Mouse (Mus musculus) small intestine, adult 2 months (tissue): ENCODE results near the gene Ap5z1. TPM values are rescaled to one million over a fixed set of nuclear protein-coding genes. Genes with fewer than 3 reads are reported as not detected.

Experiments
- H3K27ac ChIP-seq: fragments of 200-500 bp; 2 replicates; pipeline ENCODE4 v1.5.1; 2012; ENCODE audit warnings: low read depth, low read length, control low read depth, inconsistent platforms; ENCODE audit not compliant: insufficient read depth
- H3K27me3 ChIP-seq: fragments of 200-500 bp; 2 replicates; pipeline ENCODE4 v1.6.1; 2012; ENCODE audit warnings: mild to moderate bottlenecking, moderate library complexity, low read length, inconsistent platforms; ENCODE audit not compliant: control insufficient read depth, insufficient read depth
- H3K36me3 ChIP-seq: fragments of 200-500 bp; 2 replicates; pipeline ENCODE4 v1.6.1; 2012; ENCODE audit warnings: mild to moderate bottlenecking, low read length, control low read depth, inconsistent platforms; ENCODE audit not compliant: control insufficient read depth, insufficient read depth
- H3K4me1 ChIP-seq: fragments of 200-500 bp; 2 replicates; pipeline ENCODE4 v1.6.1; 2012; ENCODE audit warnings: low read length, inconsistent platforms, mixed read lengths; ENCODE audit not compliant: control insufficient read depth, insufficient read depth, insufficient read length
- H3K4me3 ChIP-seq: fragments of 200-500 bp; 2 replicates; pipeline ENCODE4 v1.5.1; 2012; ENCODE audit warnings: low read depth, mild to moderate bottlenecking, control low read depth, inconsistent platforms, low read length, moderate library complexity
- CTCF ChIP-seq: fragments of 200-500 bp; IDR thresholded peaks from 2 replicates; pipeline ENCODE4 v1.5.1; 2012; ENCODE audit warnings: low read depth, mild to moderate bottlenecking, control low read depth, inconsistent platforms, low read length, moderate library complexity, mixed read lengths; ENCODE audit not compliant: insufficient replicate concordance, insufficient read length; ENCODE audit errors: extremely low read depth
- POLR2A ChIP-seq: fragments of 200-500 bp; IDR thresholded peaks from 2 replicates; pipeline ENCODE4 v1.6.1; 2012; ENCODE audit warnings: low read depth, mild to moderate bottlenecking, control low read depth, inconsistent platforms, low read length, moderate library complexity
- WGBS: fragments of 180-500 bp; shearing (Covaris S2); methylation state at CpG from one replicate; pipeline ENCODE4 v1.1.7; 2018; 5-methylcytosine and 5-hydroxymethylcytosine counted together
- polyA plus RNA-seq: library from polyadenylated mRNA; depleted of rRNA; stranded (reverse); fragments of >200 nt; gene quantifications from 2 replicates; pipeline ENCODE4 v1.2.3, GENCODE M21; 2012

The Ap5z1 gene
- polyA plus RNA-seq, 1 experiment = 37.6 TPM

- Histone ChIP-seq H3K27me3 (no peaks in the 10 kb centered on the region), H3K4me1 (no peaks in the 10 kb centered on the region; the same call in 1 of the 2 replicates), H3K27ac (no peak overlapping the region), H3K4me3 (no peak overlapping the region), H3K36me3 (no peaks in the 10 kb centered on the region)
- TF ChIP-seq POLR2A = no peak
- TF ChIP-seq CTCF = peak; percentile 68; the same call in 1 of the 2 replicates
- 2% methylated on average over 3 of the region's 3 CpGs for WGBS
These were observed 38.7 kb downstream of the Ap5z1 start for GRCm38 (mm10) chr5:142502414-142502813.

DNA sequence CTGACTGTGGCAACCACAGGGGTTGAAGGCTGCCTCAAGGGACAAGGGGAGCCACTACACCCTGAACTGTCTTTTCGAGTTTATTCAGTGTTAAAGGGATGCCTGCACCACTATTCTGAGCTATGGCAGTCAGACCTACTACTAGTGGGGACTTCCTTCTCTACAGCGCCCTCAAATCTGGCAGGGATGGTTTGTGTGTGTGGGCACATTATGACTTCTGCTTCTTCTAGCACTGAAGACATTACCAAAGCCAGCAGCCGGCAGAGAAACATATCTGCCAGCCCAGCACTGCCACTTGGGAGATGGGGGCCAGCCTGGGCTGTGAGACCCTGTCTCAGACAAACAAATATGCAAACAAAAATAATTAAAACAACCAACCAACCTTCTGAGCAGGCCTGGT is 40.4 kb downstream of the Ap5z1 start:
- no peaks in the 10 kb centered on the region for H3K27me3 ChIP-seq
- no peaks in the 10 kb centered on the region for H3K36me3 ChIP-seq
- WGBS = 74% methylated on average over 3 of the region's 3 CpGs
- H3K27ac ChIP-seq = no peak overlapping the region
- no peak for TF ChIP-seq POLR2A
- no peak for TF ChIP-seq CTCF
- H3K4me1 ChIP-seq = no peaks in the 10 kb centered on the region; the same call in 1 of the 2 replicates
- no peak overlapping the region for H3K4me3 ChIP-seq

DNA sequence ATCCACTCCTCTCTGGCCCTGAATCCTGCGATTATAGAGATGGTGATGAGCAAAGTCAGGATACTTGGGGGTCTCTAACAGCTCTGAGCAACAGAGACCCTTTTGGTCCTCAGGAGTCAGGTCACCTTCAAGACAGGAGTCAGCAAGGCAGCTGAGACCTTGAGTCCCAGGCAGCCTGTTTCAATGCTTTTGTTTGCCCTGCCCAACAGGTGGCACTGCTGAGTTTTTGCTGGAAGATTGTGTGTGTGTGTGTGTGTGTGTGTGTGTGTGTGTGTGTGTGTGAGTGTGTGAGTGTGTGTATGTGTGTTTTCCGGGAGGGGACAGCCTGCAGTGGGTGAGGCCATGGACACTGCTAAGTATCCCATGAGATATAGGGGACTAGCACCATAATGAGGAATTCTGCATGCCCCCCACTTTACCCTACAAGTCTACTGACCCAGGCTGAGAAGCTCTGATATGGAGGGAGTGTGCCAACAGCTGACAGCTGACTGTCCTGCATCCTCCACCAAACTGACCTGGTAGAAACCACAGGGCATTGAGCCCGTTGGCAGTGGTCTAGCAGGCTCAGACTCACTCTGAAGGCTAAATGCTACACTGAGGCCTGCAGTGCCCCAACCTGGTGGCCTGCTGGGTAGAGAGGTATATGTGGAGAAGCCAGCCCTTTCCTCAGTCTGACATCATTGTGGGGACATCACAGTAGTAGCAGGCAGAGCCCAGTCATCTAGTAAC is 42.1 kb downstream of the Ap5z1 start:
- Histone ChIP-seq H3K4me1 (peaks cover 3% of the 10 kb centered on the region; the same call in 1 of the 2 replicates), H3K4me3 (no peak overlapping the region), H3K27ac (no peak overlapping the region), H3K36me3 (no peaks in the 10 kb centered on the region), H3K27me3 (no peaks in the 10 kb centered on the region)
- no peak for TF ChIP-seq CTCF
- TF ChIP-seq POLR2A = no peak
- 52% methylated on average over 3 of the region's 3 CpGs for WGBS

DNA sequence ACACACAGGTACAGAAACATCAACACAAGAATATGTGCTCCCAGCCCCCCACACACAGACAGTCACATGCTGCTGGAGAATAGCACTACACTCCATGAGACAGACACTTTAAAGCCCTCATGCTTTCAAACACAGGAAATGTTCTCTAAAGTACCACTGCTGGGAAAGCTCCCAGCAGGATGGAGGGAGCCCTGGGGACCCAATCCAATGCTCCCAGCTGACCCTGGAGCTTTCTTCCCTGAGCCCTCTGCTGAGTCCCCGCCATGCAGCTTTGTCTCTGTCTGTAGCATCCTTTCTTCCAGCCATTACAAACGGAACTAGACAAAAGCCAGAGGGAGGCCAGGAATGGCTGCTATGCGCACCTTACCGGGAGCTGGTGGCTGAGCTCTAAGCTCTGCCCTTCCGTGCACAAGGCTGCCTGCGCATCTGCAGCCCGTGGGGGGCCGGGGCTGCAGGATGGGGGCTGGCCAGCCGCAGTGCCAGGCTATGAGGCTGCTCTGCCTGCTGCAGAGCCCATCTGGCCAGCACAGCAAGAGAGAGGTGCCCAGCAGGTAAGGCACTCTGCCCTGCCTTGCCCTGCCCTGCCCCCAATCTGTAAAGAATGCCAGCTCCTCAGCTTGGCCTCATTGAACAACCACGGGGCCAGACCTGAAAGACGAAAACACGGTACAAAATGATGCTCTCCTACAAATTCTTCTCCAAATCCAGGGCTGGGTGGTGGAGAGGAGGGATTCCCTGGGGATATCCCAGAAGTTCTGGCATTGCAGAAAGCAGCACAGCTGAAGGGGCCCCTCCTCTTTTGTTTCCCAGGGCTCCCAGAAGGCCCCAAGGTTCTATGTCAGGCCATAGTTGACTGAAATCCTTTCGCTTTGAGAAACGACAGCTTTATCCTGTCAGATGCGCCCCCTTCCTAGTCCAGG is 45.7 kb downstream of the Ap5z1 start:
- no peak overlapping the region for H3K27ac ChIP-seq
- 44% methylated on average over 15 of the region's 15 CpGs for WGBS

GRCm38 (mm10) chr5:142510061-142510414 is 46.3 kb downstream of the Ap5z1 start:
- no peak overlapping the region for H3K4me3 ChIP-seq
- H3K36me3 ChIP-seq = no peaks in the 10 kb centered on the region
- WGBS = 73% methylated on average over 7 of the region's 7 CpGs
- H3K27ac ChIP-seq = no peak overlapping the region
- H3K4me1 ChIP-seq = peaks cover 3% of the 10 kb centered on the region; the same call in 1 of the 2 replicates
- TF ChIP-seq CTCF = no peak
- TF ChIP-seq POLR2A = no peak
- H3K27me3 ChIP-seq = no peaks in the 10 kb centered on the region

More for the DNA sequence above, 45.7 kb downstream of the Ap5z1 start:
- no peaks in the 10 kb centered on the region for H3K36me3 ChIP-seq
- TF ChIP-seq CTCF = no peak
- TF ChIP-seq POLR2A = no peak
- H3K4me3 ChIP-seq = no peak overlapping the region
- no peaks in the 10 kb centered on the region for H3K27me3 ChIP-seq
- H3K4me1 ChIP-seq = peaks cover 3% of the 10 kb centered on the region; the same call in 1 of the 2 replicates

GRCm38 (mm10) chr5:142512112-142512511 is 48.4 kb downstream of the Ap5z1 start:
- 67% methylated on average over 4 of the region's 4 CpGs for WGBS
- H3K4me1 ChIP-seq = peaks cover 3% of the 10 kb centered on the region; the same call in 1 of the 2 replicates
- H3K4me3 ChIP-seq = no peak overlapping the region
- TF ChIP-seq CTCF = no peak
- TF ChIP-seq POLR2A = no peak
- no peak overlapping the region for H3K27ac ChIP-seq
- H3K27me3 ChIP-seq = no peaks in the 10 kb centered on the region
- no peaks in the 10 kb centered on the region for H3K36me3 ChIP-seq

- H3K27ac ChIP-seq = no peak overlapping the region
- H3K4me1 ChIP-seq = no peaks in the 10 kb centered on the region
- no peak overlapping the region for H3K4me3 ChIP-seq
- 51% methylated on average over 6 of the region's 6 CpGs for WGBS
- H3K36me3 ChIP-seq = no peaks in the 10 kb centered on the region
- no peaks in the 10 kb centered on the region for H3K27me3 ChIP-seq
- TF ChIP-seq CTCF = no peak
- TF ChIP-seq POLR2A = no peak
These were observed 55.2 kb downstream of the Ap5z1 start for GRCm38 (mm10) chr5:142518973-142519372.
